ENCODE assay signal across 11 mouse cellular contexts in genomic region chr15:98916016-98916415, GRCm38 (mm10). TPM values are rescaled to one million over a fixed set of nuclear protein-coding genes. Genes with fewer than 3 reads are reported as not detected.
DNase-seq lines count a peak whose midpoint lies in the region; ATAC-seq and TF ChIP-seq lines count a peak whose summit lies in the region.
"Had no signal": no experiment of that assay in that cellular context is flagged by ENCODE, and none has a peak within 500 bp of the region (broad histone marks: within the 10 kb centered on the region; RNA-seq: fewer than 3 reads in every experiment).

No protein-coding gene starts in this region.

- 89% methylated on average over 4 of the region's 4 CpGs for whole genome bisulfite sequencing in forebrain, embryonic 11.5 days
- WGBS in intestine, postnatal 0 days: 83% methylated on average over 4 of the region's 4 CpGs
- 86% methylated on average over 4 of the region's 4 CpGs for WGBS in midbrain, embryonic 16.5 days
- WGBS in cerebellum, adult 2 months: 91% methylated on average over 4 of the region's 4 CpGs

- no peak overlapping the region; the same call in 1 of the 2 replicates for H3K9ac ChIP-seq in forebrain, embryonic 11.5 days (ENCODE audit: low read length)
- no peak overlapping the region for H3K9ac ChIP-seq in intestine, postnatal 0 days (ENCODE audit: low read depth, low read length)
- peak overlapping the region; percentile 20; the same call in 1 of the 2 replicates for H3K9ac ChIP-seq in midbrain, embryonic 16.5 days (ENCODE audit: low read depth, low read length)

- ATAC-seq in forebrain, embryonic 11.5 days (replicated peaks; ENCODE audit: low FRiP score): no peak
- no peak for ATAC-seq in intestine, postnatal 0 days
- ATAC-seq in midbrain, embryonic 16.5 days: no peak

- no peak for TF ChIP-seq CTCF in intestine, postnatal 0 days (IDR thresholded peaks at IDR 0.05; ENCODE audit: low read depth)
- no peak for TF ChIP-seq CTCF in cerebellum, adult 2 months (IDR thresholded peaks at IDR 0.05; ENCODE audit: borderline replicate concordance, insufficient read depth, low read depth, low read length)

- peak overlapping the region; percentile 62; the same call in 1 of the 2 replicates for H3K4me2 ChIP-seq in forebrain, embryonic 11.5 days (ENCODE audit: low read depth, low read length, severe bottlenecking)
- H3K4me2 ChIP-seq in intestine, postnatal 0 days (replicated peaks; ENCODE audit: low read depth): peak overlapping the region; percentile 82
- H3K4me2 ChIP-seq in midbrain, embryonic 16.5 days (ENCODE audit: low read length): peak overlapping the region; percentile 78

- H3K36me3 ChIP-seq in forebrain, embryonic 11.5 days (ENCODE audit: control insufficient read depth, insufficient read depth, low read length): no peaks in the 10 kb centered on the region; the same call in 1 of the 2 replicates
- H3K36me3 ChIP-seq in intestine, postnatal 0 days (ENCODE audit: control insufficient read depth, insufficient read depth): peaks cover 29% of the 10 kb centered on the region
- H3K36me3 ChIP-seq in midbrain, embryonic 16.5 days (ENCODE audit: control insufficient read depth, insufficient read depth, low read length): peaks cover 18% of the 10 kb centered on the region

- H3K27ac ChIP-seq in forebrain, embryonic 11.5 days (ENCODE audit: low read depth, low read length): no peak overlapping the region
- no peak overlapping the region for H3K27ac ChIP-seq in intestine, postnatal 0 days (ENCODE audit: low read depth, low read length)
- no peak overlapping the region for H3K27ac ChIP-seq in midbrain, embryonic 16.5 days (ENCODE audit: low read length)
- no peak overlapping the region for H3K27ac ChIP-seq in cerebellum, adult 2 months (ENCODE audit: insufficient read depth, low read length)

- H3K27me3 ChIP-seq in forebrain, embryonic 11.5 days (ENCODE audit: control insufficient read depth, insufficient read depth, low read length): no peaks in the 10 kb centered on the region
- H3K27me3 ChIP-seq in intestine, postnatal 0 days (replicated peaks; ENCODE audit: control insufficient read depth, insufficient read depth, low read length): no peaks in the 10 kb centered on the region
- H3K27me3 ChIP-seq in midbrain, embryonic 16.5 days (ENCODE audit: control insufficient read depth, insufficient read depth, low read depth, low read length): no peaks in the 10 kb centered on the region
- no peaks in the 10 kb centered on the region for H3K27me3 ChIP-seq in cerebellum, adult 2 months (ENCODE audit: control insufficient read depth, insufficient read depth, low read length)

- peaks cover 8% of the 10 kb centered on the region; the same call in 1 of the 2 replicates for H3K4me1 ChIP-seq in forebrain, embryonic 11.5 days (replicated peaks; ENCODE audit: control insufficient read depth, insufficient read depth, low read length)
- 0 out of 2 replicates have a peak, but pooled peaks cover 2% of the 10 kb centered on the region for H3K4me1 ChIP-seq in intestine, postnatal 0 days (replicated peaks; ENCODE audit: control insufficient read depth, insufficient read depth, low read length)
- H3K4me1 ChIP-seq in midbrain, embryonic 16.5 days (ENCODE audit: control insufficient read depth, insufficient read depth, low read length): peaks cover 21% of the 10 kb centered on the region
- H3K4me1 ChIP-seq in cerebellum, adult 2 months (ENCODE audit: control insufficient read depth, insufficient read depth, low read length): peaks cover 4% of the 10 kb centered on the region; the same call in 1 of the 2 replicates

- no peak overlapping the region for H3K4me3 ChIP-seq in forebrain, embryonic 11.5 days (ENCODE audit: low read depth, low read length)
- no peak overlapping the region for H3K4me3 ChIP-seq in intestine, postnatal 0 days (ENCODE audit: low read depth, low read length)
- peak overlapping the region; percentile 81; the same call in 1 of the 2 replicates for H3K4me3 ChIP-seq in midbrain, embryonic 16.5 days (ENCODE audit: low read depth, low read length)
- H3K4me3 ChIP-seq in cerebellum, adult 2 months (replicated peaks; ENCODE audit: insufficient read depth, low read depth, low read length): no peak overlapping the region

- no peaks in the 10 kb centered on the region for H3K9me3 ChIP-seq in forebrain, embryonic 11.5 days (ENCODE audit: control insufficient read depth, low read length)
- no peaks in the 10 kb centered on the region for H3K9me3 ChIP-seq in intestine, postnatal 0 days (ENCODE audit: control insufficient read depth)
- H3K9me3 ChIP-seq in midbrain, embryonic 16.5 days (replicated peaks; ENCODE audit: control insufficient read depth, low read length, poor library complexity, severe bottlenecking): no peaks in the 10 kb centered on the region

- no peak for TF ChIP-seq POLR2A in cerebellum, adult 2 months (IDR thresholded peaks at IDR 0.05; ENCODE audit: borderline replicate concordance, insufficient read depth, low read length)

- peak; percentile 26 for DNase-seq in kidney, adult 18-20 months
- DNase-seq in kidney, postnatal 4 days: no peak
- no peak for DNase-seq in forebrain, embryonic 11.5 days (ENCODE audit: low spot score)
- DNase-seq in thymus, postnatal 10 days (ENCODE audit: low spot score in 2 of 2): no peak
- no peak for DNase-seq in adrenal gland, postnatal 25 days
- no peak for DNase-seq in cerebellum, adult 2 months
- DNase-seq: cerebellum, postnatal 36 days had no signal

RNA-seq across cellular contexts. Expression of gene Lmbr1l, which starts 2.0 kb away (rescaled TPM):
- polyA plus RNA-seq in forebrain, embryonic 11.5 days (2014; fragmentation: Nextera tagmentation; extraction: Ambion mirVana): 8.7 and 9.4 TPM in 2 replicates
- 27.0 and 30.6 TPM in 2 replicates for polyA plus RNA-seq in intestine, postnatal 0 days (2015; fragmentation: Nextera tagmentation; extraction: Ambion mirVana)
- polyA plus RNA-seq in midbrain, embryonic 16.5 days (2015; fragmentation: Nextera tagmentation; extraction: Ambion mirVana): 27.9 and 33.5 TPM in 2 replicates
- 25.2 and 30.5 TPM in 2 replicates for total RNA-seq in adrenal gland, postnatal 25 days (2021)
- 37.5 and 39.7 TPM in 2 replicates for polyA plus RNA-seq in cerebellum, adult 2 months (2012; rRNA removed)

RNA-seq across cellular contexts. Expression of gene Dhh, which starts 17.7 kb away (rescaled TPM):
- 0.28 and 0.29 TPM in 2 replicates for polyA plus RNA-seq in forebrain, embryonic 11.5 days (2014; fragmentation: Nextera tagmentation; extraction: Ambion mirVana)
- polyA plus RNA-seq in intestine, postnatal 0 days (2015; fragmentation: Nextera tagmentation; extraction: Ambion mirVana): 0.88 and 0.93 TPM in 2 replicates
- polyA plus RNA-seq in midbrain, embryonic 16.5 days (2015; fragmentation: Nextera tagmentation; extraction: Ambion mirVana): 0.36 and 0.39 TPM in 2 replicates
- 1.1 and 2.4 TPM in 2 replicates for total RNA-seq in adrenal gland, postnatal 25 days (2021)
- polyA plus RNA-seq in cerebellum, adult 2 months (2012; rRNA removed): 0.07 and 0.10 TPM in 2 replicates

RNA-seq across cellular contexts. Expression of gene Tuba1b, which starts 18.3 kb away (rescaled TPM):
- polyA plus RNA-seq in forebrain, embryonic 11.5 days (2014; fragmentation: Nextera tagmentation; extraction: Ambion mirVana): 2,366 and 2,605 TPM in 2 replicates
- polyA plus RNA-seq in intestine, postnatal 0 days (2015; fragmentation: Nextera tagmentation; extraction: Ambion mirVana): 391 and 435 TPM in 2 replicates
- 1,165 and 1,361 TPM in 2 replicates for polyA plus RNA-seq in midbrain, embryonic 16.5 days (2015; fragmentation: Nextera tagmentation; extraction: Ambion mirVana)
- 285 and 323 TPM in 2 replicates for total RNA-seq in adrenal gland, postnatal 25 days (2021)
- polyA plus RNA-seq in cerebellum, adult 2 months (2012; rRNA removed): 1,352 and 1,359 TPM in 2 replicates

RNA-seq across cellular contexts. Expression of gene Rhebl1, which starts 21.7 kb away (rescaled TPM):
- polyA plus RNA-seq in forebrain, embryonic 11.5 days (2014; fragmentation: Nextera tagmentation; extraction: Ambion mirVana): 12.5 and 14.1 TPM in 2 replicates
- polyA plus RNA-seq in intestine, postnatal 0 days (2015; fragmentation: Nextera tagmentation; extraction: Ambion mirVana): 9.4 and 9.7 TPM in 2 replicates
- polyA plus RNA-seq in midbrain, embryonic 16.5 days (2015; fragmentation: Nextera tagmentation; extraction: Ambion mirVana): 37.2 and 38.7 TPM in 2 replicates
- total RNA-seq in adrenal gland, postnatal 25 days (2021): 3.7 and 4.4 TPM in 2 replicates
- polyA plus RNA-seq in cerebellum, adult 2 months (2012; rRNA removed): 18.7 and 19.8 TPM in 2 replicates

RNA-seq across cellular contexts. Expression of gene Gm49450, which starts 37.3 kb away (rescaled TPM):
- not detected in 2 replicates for polyA plus RNA-seq in forebrain, embryonic 11.5 days (2014; fragmentation: Nextera tagmentation; extraction: Ambion mirVana)
- polyA plus RNA-seq in intestine, postnatal 0 days (2015; fragmentation: Nextera tagmentation; extraction: Ambion mirVana): not detected in 2 replicates
- not detected in 2 replicates for polyA plus RNA-seq in midbrain, embryonic 16.5 days (2015; fragmentation: Nextera tagmentation; extraction: Ambion mirVana)
- not detected in 2 replicates for total RNA-seq in adrenal gland, postnatal 25 days (2021)
- polyA plus RNA-seq in cerebellum, adult 2 months (2012; rRNA removed): 0.75 and 2.6 TPM in 2 replicates
- total RNA-seq: adrenal gland, adult 18-20 months; gastrocnemius, adult 8-10 months had no signal
